Mouse (Mus musculus): ENCODE measurements around the gene Wipf3. TPM values are rescaled to one million over a fixed set of nuclear protein-coding genes. Genes with fewer than 3 reads are reported as not detected.

Wipf3 gene
- polyA plus RNA-seq, 3 experiments from 2014 or later, result 0.19 TPM; not detected in 2

DNA sequence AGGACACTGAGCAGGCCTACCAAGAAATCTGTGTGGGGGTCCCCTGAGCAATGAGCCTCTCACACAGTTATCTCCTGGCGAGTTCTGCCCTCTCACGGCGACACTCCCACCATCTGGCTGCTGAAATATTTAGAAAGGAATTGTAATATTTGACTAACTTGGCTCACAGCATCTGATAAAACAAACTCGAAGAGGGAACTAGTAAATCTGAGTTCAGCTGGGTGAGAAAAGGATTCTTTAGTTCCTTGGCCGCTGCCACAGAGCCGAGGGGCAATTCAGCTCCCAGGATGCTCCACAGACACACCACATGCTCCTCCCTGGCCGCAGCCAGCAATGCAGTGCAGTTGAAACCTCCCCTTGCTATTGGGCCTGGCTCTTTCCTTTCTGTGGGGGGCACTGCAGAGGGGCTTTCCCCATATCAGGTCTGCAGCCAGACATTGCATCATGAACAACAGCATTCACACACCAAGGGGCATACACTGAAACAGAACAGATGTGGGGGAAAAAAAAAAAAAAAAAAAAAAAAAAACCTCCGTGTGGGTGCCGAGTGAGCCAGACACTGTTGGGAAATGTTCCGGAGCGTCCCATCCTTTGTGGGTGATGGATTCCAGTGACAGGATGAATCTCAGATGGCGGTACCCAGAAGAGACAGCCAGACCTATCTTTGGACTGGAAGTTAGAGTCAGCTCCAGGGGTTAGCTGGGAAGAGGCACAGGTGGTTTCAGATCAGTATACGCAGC is 3.6 kb downstream of the Wipf3 start:
- no peak for ATAC-seq

DNA sequence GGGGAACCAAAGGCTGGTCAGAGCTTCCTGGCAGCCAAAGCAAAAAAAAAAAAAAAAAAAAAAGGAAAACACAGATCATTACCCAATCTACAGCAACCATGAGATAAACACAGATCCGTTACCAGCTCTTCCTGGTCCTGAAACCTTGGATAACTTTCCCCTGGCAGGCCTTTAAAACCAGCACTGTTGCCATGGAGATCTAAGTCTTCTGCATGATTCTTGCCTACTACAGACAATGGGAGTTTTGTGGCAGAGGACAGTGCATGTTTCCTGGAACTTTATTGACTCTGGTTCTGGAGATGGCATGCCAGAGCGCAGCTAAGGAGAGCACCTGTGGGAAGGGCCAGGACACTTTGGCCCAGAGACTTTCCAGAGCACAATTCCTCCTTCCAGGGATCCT is 4.8 kb downstream of the Wipf3 start:
- no peak for ATAC-seq

DNA sequence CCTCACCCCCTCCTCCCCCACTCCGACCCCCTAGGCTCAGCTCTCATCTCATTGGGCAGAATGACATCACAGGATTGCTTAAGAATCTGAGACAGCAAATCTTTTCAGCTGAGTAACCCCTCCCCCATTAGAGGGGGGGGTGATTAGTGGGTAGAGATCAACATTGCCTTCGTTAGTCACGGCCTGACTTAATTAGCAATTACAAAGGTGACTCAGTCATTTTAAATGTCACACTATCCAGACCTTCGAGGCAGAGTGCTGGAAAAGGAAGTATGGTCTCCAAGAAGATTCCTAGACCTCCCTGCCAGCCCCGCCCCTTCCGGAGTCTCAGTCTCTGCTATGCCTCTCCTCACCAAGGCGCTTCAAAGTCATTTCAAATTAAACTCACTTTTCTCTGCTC is 6.3 kb downstream of the Wipf3 start:
- ATAC-seq, result no peak

DNA sequence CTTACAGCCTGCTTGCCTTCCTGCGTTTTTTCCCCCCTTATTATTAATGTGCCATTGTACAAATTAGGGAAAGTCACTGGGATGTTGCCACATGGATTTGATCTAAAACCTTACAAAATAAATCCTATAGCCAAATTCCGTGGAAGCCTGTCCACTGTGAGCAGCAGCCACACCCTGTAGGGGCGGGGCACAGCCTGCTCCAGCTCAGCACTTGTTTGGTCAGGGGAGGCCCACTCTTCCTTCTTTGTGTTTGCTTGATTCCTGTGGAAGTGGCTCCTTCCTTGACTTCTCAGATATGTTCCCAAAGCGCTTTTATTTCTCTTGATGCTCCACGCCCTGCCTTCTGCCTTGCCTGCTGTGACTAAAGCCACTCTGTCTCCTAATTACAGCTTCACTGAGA is 6.9 kb downstream of the Wipf3 start:
- ATAC-seq, result no peak

DNA sequence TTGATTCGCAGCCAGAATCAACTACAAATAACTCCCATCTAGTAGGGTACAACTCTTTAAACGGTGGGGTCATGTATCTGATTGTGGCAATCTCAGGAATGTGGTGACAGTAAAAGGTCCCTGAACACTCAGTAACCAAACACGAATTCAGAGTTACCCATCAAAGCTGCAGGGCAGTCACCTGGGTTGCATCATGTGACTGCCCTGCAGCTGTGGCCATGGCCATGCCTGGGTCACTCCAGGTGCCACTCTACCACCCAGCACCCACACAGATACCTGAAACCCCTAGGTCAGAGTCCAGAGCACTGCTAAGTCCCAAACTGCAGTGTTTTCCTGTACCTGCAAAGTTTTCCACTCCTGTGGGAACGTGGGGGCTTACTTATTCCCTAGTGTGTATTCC is 9.1 kb downstream of the Wipf3 start:
- ATAC-seq, result no peak

DNA sequence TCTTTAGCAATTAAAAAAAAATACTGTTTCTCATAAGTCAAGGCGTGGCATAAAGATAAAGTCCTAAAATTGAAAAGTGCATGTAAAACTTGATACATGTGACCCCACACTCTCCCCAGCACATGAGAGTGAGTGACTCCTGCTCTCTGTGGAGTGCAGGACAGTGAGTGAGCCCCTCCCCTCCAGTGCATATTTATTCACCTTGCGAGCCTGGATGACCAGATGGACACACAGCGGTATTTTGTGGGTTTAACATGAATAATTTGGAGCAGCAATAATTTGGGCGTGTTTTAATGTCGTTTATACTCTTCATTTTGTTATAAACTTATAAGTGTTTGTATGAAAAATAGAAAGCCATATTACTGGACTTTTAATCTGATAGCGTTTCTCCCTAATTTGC is 11.3 kb downstream of the Wipf3 start:
- ATAC-seq, result no peak

DNA sequence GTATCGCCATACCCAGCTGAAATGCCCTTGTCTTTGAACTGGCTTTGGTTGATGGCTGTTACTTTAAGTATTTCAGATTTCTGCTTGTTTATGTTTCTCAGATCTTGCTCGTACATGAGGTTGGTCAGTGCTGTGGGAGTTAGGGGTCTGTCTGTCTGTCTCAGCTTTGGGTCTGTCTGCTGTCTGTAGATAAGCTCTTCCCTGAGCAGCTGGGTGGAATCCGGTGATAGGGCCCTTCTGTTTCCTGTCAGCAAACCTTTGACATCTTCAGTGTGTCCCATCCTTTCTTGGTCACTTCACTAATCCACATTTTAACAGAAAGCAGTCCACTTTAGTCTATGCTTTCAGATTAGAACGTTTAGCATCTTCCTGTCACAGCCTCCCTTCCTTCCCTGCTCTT is 14.3 kb downstream of the Wipf3 start:
- ATAC-seq, result no peak

DNA sequence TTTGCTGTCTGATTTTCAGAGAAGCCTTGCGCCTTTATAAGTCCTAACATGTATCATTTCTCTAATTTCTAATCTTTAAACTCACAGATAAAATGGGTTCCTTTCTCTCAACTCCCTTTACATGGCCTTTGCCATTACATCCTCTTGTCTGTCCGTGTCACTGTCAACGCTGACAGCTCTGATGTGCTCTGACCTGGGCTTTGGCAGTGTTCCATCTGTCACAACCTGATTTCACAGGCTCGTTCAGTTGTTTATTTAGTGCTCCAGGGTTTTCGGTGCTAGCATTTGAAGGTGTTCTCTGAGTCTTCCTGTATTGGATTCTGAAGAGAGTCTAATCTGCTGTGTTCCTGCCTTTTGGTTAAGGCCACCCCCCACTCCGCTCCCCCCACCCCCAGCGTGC is 14.7 kb downstream of the Wipf3 start:
- ATAC-seq, result no peak

DNA sequence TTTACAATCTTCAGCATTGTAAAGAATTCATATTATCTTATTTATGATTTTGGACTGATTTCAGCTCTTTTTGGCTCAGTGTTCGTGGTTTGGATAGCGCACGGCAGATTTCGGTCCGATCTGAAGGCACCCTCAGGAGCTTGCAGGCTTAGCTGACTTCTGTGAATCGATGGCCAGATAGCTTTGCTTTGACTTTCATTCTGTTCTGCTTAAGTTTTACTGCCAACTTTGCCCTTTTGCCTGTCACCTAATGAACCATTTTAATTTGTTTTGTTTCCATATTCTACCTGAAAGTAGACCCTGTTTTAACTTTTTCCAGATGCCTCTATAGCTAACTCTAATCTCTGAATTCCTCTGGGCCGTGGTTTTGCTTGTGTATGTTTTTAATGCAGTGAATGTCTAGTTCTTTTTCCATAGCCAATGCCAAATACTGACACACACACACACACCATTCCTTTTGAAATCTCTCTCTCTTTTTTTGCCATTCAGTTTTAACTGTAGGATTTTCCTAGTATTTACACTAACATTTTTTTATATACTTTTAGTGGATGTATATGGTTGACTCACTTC is 15.9 kb downstream of the Wipf3 start:
- ATAC-seq, result no peak

DNA sequence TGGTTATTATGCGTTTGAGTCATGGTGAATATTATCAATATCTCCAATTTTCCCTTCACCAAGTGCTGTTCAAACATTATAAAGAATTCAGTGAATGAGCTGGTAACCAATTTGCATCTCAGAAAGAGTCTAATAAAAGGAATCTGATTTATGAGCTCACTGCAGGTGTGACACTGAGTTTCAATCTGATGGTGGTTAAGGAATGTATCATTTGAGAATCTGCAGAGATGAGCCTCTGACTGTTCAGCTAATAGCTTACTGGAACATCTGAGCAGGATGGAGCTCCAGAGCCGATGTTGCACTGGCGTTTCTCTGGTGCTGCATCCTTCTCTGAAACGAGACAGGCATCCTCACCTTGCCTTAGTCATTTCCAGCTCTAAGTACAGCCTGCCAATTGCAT is 17.9 kb downstream of the Wipf3 start:
- ATAC-seq, result no peak

DNA sequence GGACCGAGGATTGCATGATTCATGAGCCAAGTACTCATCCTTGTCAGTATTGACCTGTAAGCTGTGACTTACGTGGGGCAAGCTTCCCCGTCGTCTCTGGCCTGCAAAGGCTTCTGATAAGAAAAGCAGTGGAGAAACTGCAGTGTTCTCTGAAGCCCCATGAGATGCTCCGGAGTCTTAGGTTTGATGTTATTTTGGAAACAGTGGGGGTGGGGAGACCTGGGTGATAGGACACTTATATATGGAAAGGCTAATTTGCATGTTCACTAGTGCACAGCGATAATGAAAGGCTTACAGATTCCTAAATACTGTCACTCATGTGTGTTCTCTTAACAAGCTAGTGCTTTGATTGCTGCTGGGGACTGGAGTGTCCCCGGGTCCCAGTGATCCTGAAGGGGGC is 30.3 kb downstream of the Wipf3 start:
- ATAC-seq, result no peak

DNA sequence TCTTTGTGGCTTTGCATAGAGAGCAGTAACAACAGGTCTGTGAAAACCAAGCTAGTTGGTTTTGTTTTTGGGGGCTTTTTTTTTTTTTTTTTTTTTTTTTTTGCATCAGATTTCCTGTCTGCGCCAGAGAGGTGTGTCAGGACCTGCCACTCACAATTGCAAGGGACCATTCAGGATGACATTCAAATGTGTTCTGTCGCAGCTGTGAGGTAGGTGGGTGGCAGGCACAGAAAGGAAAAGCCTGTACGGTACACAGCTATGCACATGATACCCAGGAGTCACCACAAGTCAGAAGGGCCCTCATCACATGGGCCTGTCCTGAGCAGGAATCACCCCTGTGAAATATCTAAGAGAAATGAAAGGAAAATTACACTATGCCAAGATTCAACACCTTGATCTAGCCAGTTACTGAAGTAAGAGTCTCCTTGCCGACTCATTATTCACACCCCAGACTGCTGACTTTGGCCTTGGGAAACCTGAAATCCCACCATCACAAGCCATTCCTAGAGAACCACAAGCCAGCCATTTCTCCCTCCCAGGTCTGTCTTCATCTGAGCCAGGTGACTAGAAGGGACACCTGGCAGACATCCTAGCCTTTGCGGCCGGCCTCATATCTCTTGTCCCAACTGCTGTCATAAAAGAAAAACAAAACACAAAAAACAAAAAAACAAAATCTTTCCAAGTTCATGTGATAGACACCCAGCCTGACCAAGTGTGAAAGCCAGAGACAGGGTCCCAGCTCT is 30.9 kb downstream of the Wipf3 start:
- ATAC-seq, result no peak

DNA sequence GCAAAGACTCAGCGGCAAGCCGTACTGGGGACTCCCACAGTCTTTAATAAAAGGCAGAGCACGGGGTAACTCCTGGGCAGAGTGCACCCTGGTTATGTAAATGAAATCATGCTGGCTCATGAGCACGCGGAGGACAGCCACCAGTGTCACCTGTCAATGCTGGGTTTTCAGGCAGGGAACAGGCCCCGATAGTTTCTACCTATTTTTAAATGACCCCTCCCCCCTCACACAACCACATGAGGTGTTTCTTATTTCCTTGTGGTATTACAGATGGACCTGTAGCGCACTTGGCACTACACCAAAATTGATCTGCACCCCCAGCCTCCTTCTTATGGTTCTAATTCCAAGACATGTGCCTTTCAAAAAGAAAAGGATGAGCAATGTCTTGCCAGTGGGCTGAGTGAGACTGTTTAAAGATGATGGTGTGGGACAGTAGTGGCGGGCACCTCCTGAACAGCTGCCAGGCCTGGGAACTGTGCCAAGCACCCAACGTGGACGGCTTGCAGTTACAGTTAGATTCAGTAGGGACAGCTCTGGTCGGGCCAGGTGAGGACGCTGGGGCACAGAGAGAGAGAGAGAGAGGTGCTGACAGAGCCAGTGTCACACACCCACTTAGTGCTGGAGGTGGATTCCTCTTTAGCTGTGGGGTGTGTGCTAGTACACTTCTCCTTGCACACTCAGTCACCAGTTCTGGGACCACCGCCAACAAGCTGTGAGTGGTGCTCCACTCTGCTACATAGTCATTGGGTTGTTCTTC is 31.7 kb downstream of the Wipf3 start:
- no peak for ATAC-seq

DNA sequence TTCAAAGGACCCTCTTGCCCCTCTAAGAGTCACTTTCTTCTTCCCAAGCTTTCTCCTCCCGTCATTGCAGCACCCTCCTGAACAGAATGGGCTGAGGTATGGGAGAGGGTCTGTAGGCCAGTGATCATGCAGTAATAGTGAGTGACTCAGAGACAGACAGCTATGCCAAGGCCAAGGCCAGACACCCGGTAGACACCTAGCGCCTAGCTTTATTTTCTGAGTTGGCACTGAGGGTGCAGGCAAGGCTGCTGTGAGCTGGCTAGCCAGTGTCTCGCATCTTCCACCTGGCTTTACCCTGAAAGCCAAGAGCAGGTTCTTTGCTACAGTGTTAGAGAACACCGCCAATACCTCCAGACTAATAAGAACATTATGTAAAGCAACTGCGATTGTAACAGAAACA is 33.4 kb downstream of the Wipf3 start:
- no peak for ATAC-seq

DNA sequence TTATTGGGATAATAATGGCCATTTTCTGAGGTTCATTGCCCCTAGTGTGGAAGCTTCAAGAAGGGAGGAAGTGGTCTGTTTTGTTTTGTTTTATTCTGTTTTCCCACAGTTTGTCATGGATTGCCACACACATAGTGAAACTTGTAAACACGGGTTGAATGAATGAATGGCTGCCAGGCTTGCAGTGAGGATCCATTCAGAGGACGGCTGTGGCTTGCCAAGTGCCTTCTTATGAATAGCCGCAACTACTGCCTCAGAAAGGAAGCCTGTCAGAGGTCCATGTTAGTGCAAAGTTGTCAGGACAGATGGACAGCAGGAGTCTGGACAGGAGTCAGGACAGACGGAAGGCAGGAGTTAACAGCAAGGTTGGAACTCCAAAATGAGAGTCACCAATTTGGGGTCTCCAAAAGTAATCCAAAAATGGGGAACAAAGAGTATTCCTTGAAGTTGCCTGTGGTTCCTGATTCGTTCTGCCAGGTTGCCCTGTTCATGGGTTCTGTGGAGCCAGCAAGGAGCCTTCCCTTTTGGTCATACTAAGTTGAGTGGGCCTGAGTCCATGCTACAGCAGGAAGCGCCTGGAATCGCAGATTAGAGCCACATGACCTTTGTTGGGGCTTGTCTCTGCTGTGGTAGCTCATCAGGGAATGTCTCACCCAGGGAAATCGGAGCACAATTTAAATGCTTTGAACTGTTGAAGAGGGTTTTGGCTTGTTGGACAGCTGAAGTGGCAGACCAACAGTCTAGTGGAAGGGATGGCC is 34.5 kb downstream of the Wipf3 start:
- ATAC-seq, result no peak

DNA sequence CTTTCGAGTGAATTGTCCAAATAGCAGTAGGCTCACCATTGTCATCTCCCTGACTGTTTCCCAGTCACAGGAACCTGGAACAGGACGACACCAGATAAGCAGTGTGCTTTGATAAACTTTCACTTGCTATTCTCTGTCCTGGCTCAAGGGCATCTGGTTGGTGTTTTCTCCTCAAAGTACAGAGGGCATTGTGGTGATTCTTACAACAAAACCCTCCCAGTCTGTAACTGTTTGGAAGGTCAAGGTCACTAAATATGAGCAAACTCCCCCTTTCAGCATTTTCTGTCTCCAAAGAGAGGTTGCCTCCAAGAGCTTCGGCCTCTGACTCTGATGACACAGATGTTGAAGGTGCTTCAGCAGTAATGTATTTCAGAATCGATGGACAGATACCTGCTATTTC is 35.5 kb downstream of the Wipf3 start:
- ATAC-seq, result no peak

DNA sequence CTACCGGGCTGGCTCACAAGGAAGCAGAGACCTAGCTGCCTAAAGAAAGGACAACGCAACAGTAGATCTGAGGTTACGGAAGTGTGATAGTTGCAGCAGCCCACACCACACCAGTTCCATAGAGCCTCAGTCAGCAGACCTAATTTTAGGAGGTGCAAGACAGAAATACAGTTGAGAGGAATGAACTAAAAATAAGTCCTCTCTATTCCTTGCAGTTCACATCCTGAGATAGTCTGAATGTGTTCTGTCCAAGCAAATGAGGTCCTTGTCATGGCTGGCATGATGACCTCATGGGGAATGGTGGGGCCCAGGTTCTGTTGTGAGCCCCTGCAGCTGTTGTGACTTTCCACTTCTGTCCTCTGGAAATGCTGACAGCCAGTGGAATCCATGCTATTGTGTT is 38.0 kb downstream of the Wipf3 start:
- ATAC-seq, result no peak

DNA sequence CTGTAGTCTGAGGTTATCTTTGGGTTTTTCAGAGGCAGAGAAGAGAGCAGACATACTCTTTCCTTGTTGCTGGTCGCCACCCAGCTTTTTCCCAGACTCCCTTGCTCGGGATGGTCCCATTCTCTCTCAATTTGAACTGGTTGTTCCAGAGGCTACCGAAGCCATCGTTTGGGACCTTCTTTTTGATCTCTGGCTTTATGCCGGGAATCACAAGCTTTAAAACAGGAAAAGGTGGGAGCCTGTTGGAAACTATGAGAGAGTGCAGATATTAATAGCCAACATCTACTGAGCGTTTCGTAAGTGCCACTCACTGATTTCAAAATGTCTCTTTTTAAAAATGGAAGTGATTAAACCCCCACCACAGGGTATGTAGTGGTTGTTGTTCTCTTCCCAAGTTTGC is 42.5 kb downstream of the Wipf3 start:
- ATAC-seq, result no peak

DNA sequence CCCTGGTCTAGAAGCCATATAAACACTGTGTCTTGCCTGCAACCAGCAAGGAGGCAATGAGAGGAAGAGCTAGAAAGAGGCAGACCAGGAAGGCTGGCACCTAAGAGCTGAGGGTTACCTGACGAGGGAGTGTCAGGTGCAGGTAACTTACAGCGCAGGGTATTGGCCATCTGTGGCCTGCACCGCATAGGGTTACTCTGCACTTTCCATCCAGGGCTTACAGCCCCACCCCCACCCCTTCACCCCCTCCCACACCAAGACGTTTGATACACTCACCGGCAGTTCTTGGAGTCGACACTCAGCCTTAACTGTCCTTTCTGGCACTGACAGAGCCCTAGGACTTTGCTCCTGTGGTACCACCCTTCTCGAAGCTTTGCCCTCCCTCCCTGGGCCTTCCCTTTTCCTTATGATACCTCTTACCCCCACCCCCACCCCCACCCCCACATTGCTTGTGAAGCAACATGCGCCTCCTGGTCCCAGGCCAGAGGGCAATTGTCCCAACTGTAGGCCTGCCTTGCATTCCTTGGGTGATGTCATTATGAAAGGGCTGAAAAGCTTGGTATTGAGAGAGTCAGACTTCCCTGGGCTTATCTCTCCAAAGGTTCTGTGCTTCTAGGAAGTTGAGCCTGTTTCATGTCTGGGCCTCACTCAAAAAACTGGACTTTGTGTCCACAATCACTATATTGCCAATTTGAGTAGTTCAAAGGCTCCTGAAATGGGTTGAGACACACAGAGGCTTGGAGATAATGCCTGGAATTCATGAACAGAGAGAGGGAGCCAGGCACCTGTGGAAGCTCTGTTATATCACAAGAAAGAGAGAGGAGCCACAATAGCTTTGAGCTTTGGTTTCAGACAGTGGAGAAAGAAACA is 43.7 kb downstream of the Wipf3 start:
- ATAC-seq, result no peak

DNA sequence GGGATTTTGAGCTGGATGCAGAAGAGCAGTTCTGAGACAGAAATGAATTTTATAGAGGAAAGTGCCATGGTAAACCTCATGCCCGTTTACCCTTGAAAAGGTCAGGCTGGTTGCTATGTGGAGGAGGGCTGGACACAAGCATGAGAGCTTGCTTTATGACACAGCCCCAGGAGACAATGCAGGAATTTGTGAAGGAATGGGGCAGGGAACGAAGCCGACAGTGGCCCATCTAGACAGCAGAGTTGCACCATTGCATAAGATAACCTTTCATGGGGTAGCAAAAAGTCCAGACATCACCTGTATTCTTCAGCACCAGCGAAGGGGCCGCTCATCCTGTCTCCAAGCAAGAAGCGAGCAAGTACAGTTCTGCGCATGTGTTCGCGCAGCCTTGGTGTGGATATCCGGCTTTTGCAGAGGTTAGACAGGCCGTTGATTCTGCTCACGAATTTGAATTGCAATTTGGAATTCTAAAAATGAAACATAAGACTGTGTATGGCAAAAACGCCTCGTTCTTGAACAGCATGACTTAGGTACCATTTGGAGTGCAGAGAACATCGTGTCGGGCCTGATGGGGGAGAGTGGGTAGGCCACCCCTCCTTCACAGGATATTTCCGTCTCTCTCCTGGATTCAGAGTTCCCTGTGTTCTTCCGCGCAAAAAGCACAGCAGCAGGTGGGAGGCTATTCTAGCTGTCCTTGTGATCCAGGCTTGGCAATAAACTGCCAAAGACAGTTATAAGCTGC is 46.7 kb downstream of the Wipf3 start:
- no peak for ATAC-seq

Data from inflammation-experienced regulatory T-cells, adult 6 months (primary cell).